Mouse (Mus musculus) thymus, adult 18-20 months (tissue): Measurements from ENCODE around the gene Faf1.

Experiments used
- DNase-seq, 2 experiments: peaks; one replicate each; pipeline ENCODE4 v3.0.0; 2022; ENCODE audit warnings: mixed read lengths in 2 of 2

Gene Faf1

DNA sequence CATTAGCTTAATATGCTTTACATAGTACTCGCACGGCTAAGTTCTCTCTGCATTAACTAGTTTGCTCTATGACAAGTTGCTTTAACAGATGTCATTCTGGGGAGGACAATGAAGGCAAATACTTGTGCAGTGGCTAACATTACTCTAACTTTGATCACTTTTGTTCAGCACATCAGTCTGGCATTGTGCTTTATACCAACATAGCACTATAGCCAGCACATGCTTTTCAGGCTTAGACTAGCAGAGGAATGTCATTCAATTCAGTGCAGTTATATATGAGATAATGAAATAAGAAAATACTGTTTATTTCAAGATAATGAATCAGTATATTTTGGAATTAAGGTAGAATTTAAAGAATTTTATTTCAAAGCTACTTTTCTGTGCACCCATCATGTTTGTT, 115.9 kb downstream of the Faf1 start:
- DNase-seq: no peak

DNA sequence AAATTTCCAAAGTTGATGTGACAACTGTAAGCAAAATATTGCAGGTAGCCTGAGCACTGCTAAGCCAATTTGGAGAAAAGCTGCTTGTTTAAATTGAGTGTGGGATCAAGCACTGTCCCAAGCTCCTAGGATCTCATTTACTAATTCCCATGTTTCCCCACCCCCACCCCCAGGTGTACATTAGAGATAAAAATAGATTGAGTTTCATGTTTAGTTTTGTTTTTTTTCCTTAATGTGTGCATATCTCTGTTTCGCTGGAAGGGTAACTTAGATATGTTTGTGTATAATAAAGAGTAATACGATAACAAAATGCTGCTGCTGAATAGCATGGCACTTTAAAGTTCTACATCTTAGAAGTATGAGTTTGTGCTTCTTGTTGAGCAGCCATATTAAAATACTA, 116.7 kb downstream of the Faf1 start:
- DNase-seq: no peak

GRCm38 (mm10) chr4:109797511-109798182, 121.3 kb downstream of the Faf1 start:
- no peak for DNase-seq

DNA sequence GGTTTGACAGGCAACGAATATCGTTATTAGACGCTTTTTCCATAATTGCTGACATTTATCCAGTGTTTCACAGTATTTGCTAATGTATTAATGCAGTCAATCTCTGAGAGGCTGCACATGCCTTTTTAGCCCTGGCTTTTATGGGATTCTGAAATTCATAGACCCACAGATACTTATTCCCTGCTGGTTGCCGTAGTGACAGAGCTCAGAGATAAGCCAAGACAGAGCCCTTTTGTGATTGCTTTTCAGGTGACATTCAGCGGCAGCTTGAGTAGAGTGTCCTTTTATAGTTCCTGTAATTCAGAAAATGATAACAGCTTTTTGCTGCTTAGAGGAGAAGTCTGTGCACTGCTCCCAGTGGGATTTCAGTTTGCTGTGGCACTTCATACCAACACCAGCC, 130.0 kb downstream of the Faf1 start:
- no peak for DNase-seq

- DNase-seq: no peak
Measured at GRCm38 (mm10) chr4:109815161-109815560, 138.8 kb downstream of the Faf1 start.

GRCm38 (mm10) chr4:109815592-109815991, 139.2 kb downstream of the Faf1 start:
- no peak for DNase-seq

- no peak for DNase-seq
Measured at GRCm38 (mm10) chr4:109819455-109819854, 143.1 kb downstream of the Faf1 start.

- DNase-seq: no peak
Measured at GRCm38 (mm10) chr4:109829800-109830199, 153.4 kb downstream of the Faf1 start.

- DNase-seq: no peak
Measured at GRCm38 (mm10) chr4:109857851-109858250, 181.5 kb downstream of the Faf1 start.

- DNase-seq: no peak
Measured at GRCm38 (mm10) chr4:109858571-109859392, 182.4 kb downstream of the Faf1 start.

GRCm38 (mm10) chr4:109859401-109859800, 183.0 kb downstream of the Faf1 start:
- no peak for DNase-seq

DNA sequence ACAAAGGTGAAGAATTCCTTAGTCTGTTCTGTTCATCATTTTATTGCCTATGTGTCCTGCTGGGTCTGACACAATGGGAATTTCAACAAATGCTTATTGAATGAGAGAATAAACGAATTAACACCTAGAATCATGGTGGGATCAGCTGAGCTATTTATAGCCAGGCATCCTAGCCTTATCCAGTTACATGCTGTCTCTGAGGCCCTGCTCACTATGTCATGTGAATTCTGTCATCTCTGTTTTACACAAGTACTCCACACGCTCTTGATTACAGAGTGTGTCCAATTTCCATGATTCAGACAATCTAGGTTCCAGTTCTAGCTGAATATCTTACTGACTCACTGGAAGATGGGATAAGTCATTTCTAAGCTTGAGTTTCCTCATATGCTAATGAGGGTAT, 183.9 kb downstream of the Faf1 start:
- DNase-seq: no peak

GRCm38 (mm10) chr4:109862271-109862670, 185.9 kb downstream of the Faf1 start:
- no peak for DNase-seq

DNA sequence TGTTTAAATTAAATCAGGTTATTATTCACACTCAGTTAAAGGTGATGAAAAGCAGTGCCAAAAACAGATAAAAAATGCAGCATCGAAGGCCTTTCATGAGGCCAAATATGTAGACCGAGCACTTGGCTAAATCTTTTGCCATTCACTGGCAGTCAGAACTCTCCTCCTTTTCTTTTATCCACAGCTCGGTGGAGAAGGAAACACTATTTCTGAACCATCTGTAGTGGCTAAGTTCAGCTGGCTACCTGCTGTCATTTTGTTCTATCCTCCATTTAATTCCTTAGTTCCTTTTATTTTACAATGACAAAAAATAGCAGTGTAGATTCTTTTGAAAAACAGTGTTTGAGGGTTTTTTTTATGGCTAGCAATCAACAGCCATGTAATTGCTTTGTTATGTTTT, 186.6 kb downstream of the Faf1 start:
- DNase-seq: no peak

DNA sequence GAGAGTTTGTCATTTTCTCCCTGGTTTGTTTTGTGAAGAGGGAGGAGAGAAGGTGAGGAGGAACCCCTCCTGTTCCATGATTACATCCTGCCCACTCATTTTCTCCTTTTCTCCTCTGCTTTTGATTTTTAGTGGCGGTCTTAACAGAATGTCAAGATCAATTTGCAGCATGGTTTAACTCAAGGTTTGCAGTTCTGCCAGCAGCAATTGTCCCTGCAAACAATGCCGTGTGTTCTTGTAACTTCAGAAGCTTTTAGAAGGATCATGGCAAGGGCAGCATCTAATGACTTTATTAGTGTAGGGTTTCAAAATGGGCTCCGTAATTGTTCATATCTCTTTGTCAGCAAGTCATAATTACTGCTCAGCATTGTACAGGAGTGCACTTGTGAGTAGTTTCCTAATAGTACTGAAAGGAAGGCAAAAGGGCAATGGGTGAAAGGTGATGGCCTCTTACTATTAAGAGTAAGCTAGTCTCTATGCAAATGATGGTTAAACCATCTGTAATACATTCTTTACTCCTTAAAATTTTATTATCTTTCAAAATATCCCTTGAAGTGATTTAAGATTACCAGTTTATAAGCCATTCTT, 192.6 kb downstream of the Faf1 start:
- no peak for DNase-seq

- no peak for DNase-seq
Measured at GRCm38 (mm10) chr4:109884333-109884732, 207.9 kb downstream of the Faf1 start.

GRCm38 (mm10) chr4:109887856-109888357, 211.5 kb downstream of the Faf1 start:
- no peak for DNase-seq

DNA sequence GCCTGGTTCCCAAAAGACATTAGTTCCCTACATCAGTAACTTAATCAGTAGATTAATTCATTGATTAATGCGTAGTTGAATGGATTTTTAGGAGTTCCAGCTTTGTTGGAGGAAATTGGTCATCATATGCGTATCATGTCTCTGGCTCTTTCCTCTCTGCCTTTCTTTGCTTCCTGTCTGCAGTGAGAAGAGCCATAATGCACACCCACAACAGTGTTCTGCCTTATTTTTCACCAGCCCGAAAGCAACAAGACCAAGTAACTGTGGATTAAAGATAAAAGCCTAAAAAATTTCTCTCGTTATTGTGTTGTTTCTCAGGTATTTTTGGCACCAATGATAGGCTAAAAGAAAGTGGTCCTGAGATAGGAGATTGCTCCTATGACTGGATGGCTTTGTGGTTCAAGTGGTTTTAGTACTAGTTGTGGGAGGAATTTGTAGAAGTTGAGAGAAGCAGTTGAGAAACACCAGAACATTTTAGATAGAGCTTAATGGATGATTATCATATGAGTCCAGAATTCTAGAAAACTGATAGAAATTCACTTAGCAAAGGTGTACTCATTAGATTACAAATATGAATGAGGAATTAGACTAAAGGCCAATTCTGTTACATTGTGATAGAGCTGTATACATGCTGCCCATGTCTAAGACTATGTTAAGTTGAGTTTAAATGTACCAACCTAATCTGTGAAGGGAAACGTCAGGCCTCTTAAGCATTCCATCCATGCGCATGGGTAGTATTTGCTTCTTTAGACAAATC, 221.6 kb downstream of the Faf1 start:
- DNase-seq: no peak

- no peak for DNase-seq
Measured at GRCm38 (mm10) chr4:109901076-109901475, 224.7 kb downstream of the Faf1 start.

DNA sequence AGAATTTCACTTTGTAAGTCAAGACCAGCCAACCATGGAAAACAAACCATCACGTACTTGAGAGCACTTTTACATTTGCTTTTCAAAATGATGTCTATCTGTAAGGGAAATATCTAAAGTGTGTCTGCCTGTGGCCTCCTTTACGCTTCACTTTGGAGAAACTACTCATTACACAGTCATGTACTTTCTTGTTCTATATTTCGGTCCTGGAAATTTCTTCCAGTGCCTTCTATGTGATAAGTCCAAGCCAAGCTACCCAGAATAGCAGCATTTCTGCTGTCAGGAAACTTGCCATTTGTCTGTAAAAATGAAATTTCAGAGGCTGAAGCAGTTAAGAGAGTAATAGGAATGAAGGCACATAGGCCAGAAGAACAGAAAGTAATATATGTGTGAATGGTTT, 228.1 kb downstream of the Faf1 start:
- no peak for DNase-seq

DNA sequence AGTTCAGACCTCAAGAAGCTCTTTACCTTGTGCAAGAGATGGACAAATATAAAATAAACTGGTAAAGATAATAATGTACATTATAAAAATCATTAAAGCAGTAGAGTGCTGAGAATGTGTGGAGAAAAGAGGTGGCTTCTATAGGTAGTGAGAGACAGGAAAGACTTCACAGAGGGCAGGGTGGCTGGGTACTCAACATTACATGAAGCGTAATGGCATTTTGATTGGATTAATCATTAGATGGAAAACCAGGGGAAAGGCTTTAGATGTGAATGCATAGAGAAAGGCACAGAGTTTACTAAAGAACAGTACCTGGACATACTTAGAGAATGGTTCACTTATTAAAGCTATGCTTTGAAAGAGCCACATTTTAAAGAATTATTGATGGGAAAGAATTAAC, 252.7 kb downstream of the Faf1 start:
- DNase-seq: no peak

GRCm38 (mm10) chr4:109930445-109930844, 254.1 kb downstream of the Faf1 start:
- DNase-seq: peak in 1 of 2 experiments; percentile 4

- DNase-seq: no peak
Measured at GRCm38 (mm10) chr4:109930935-109931334, 254.5 kb downstream of the Faf1 start.
